Mouse (Mus musculus) left cerebral cortex, postnatal 14 days (tissue): ENCODE results near the gene Cd274. TPM values are rescaled to one million over a fixed set of nuclear protein-coding genes. Genes with fewer than 3 reads are reported as not detected.

ENCODE experiments used
- DNase-seq, 2 experiments: peaks; one replicate each; pipeline ENCODE4 v3.0.0; 2021 to 2022; ENCODE audit warnings: low spot score in 2 of 2, mixed read lengths in 1 of 2
- intact Hi-C: fragments of 180-260 bp; cut with DNase I; formaldehyde crosslinking; loops from one replicate; pipeline ENCODE4 v1.15.1; 2025
- total RNA-seq, 2 experiments: library from RNA; stranded (reverse); gene quantifications; 2 replicates each; pipeline ENCODE4 v1.2.3; 2021

Cd274 gene
- total RNA-seq, 2 experiments from 2014 or later = 0.59 to 0.79 TPM

DNA sequence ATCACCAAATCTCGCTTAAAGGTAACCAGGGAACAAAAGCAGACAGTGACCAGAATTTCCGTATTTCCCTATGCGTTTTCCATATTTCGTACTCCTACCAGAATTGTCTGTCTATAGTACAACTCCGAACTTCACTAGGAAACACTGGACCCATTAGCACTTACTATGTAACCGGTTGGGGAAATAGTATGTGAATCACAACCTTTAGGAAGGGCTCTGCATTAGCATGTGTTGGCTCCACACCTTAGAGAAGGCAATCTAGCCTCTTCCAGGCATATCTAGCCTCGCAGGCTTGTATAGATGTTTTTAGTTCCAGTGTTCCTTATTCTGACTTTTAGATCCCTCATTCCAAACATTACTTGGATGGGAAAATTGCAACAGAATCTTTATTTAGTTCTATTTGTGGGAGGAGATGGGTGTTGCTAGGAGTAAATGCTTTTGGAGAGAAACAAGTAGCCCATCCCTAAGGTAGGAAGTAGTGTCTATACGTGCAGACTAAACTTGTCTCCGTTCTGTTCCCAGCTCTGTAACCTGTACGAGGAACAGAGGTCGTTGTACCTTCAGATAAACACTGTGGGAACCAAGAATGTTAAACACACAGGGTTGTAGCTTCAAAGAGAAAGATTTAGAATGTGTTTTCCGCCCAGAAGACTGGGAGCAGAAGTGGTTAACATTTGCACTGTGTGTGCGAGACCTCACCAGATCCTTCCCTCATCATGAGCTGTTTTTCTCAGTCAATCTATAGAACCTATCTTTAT lies 4.9 kb upstream of the Cd274 start:
- DNase-seq = no peak
- intact Hi-C loops = no loop called here

DNA sequence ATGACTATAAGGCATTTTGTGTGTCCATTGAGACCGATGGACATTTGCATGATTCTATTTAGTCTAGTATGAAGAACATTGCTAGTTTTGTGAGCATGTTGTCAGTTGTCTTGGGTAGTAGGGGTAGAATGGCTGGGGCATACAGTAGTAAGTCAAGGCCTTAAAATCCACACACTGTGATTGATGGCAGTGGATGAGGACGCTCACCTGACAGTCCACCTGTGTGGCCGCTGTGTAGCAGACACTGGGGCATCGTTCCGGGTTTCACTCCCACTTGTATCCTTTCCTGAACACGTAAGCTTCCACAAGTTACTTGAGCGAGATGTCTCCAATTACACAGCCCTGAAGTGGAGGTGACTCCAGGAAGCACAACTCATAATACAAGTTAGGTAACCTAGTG lies 3.7 kb upstream of the Cd274 start:
- intact Hi-C loops = no loop called here
- DNase-seq = no peak

GRCm38 (mm10) chr19:29364076-29364475 lies 3.2 kb upstream of the Cd274 start:
- intact Hi-C loops = no loop called here
- DNase-seq = no peak

GRCm38 (mm10) chr19:29365105-29365504 lies 2.1 kb upstream of the Cd274 start:
- DNase-seq = peak in 1 of 2 experiments; percentile 36
- intact Hi-C loops = no loop called here

GRCm38 (mm10) chr19:29366226-29366968 lies 858 bp upstream of the Cd274 start:
- intact Hi-C loops = no loop called here

DNA sequence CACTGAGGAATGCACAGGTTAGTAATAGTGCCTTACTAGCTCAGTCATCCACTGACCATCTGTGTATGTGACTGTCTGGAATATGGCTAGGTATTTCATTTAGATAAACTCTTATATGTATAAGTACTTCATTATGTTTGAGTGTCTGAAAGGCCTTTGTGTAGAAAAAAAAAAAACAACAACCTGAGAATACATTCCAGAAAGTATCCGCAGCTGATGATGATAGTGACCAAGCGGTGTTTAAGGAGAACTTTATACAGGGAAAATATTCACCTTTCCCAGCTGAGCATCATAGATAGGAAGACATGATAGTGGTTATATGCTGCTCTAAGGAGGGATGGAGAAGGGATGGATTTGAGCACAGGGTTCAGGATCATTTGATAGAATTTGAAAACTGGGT lies 786 bp downstream of the Cd274 start:
- intact Hi-C loops = no loop called here
- DNase-seq = no peak

More at GRCm38 (mm10) chr19:29366226-29366968, 858 bp upstream of the Cd274 start:
- DNase-seq = no peak

DNA sequence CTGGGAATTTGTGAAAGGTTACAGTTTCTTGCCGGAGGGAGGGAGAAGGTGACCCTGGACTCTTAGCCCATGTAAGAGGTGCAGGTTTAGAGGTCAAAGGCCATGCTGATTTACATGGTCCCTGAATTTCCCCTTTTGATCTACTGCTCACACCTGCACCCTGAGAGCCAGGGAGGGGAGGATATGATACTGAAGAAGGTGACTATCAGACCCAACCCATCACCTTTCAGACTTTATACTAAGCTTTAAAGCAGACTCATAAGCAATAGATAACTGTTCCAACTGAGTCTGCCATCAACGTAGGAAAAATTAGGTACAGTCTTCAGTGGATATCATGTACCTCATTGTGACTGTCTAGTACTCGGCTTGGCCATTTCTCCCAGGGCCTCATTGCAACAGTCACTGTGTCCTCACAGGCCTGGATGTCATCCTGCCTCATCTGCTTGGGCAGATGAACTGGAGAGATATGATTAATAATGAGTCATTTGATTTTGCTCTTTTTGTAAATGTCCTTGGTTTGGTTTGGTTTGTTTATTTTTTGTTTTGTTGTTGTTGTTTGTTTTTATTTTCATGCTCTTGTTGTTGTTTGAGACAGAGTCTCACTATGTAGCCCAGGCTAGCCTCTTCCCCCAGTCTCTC lies 1.5 kb downstream of the Cd274 start:
- intact Hi-C loops = no loop called here

DNA sequence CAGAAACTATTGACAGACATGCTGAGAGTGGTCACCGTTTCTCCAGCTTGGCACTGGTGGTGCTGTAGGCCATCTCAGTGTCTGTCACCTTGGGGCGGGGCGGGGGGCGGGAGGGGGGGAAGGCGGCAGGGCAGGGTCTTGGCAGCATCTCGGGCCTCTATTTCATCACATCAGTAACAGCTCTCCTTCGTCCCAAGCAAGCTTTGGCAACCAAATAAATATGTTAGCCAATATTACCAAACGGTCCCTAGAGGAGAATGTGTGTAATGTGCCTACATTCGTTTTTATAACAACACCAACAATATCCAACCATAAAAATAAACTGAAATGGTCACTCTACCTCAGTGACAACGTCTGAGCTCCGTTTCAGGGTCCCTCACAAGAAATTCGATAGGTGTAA lies 2.9 kb downstream of the Cd274 start:
- intact Hi-C loops = no loop called here
- DNase-seq = no peak

More for the DNA sequence above, 1.5 kb downstream of the Cd274 start:
- no peak for DNase-seq

GRCm38 (mm10) chr19:29370545-29371283 lies 3.5 kb downstream of the Cd274 start:
- DNase-seq = no peak
- intact Hi-C loops = no loop called here

DNA sequence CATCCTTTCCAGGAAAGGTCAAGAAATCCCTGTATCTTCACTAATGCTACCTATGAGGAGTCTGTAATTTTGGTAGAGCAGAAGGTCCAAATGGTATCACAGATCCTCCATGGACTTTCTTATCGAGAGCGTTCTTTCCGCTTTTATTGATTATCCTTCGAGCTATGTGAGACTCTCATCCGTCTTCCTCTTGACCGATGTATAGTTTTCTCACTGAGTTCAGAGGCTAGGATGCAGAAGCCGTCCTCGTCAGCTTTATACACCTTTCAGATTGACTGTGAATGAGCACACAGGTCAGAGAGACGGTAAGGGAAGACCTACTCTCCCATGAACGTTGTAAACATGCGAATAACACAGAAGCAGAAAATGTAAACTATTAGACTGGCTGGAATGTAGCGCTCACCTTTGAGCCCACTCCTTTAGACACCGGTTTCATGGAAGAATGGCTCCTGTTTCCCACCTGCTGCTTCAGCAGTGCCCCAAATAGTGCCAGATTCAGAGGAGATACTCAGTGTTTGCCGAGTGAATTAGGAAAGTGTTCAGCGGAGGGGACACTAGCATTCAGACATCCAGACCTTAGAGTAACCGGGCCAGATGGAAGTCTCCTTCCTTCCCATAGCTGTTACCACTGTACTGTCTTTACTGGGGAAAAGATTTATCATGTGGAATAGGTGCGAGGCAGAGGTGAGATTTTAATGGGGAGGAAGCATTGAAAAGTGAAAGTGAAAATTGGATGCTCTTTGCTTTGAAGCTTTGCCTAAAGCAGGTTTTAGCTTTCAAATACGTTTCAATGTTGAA lies 4.2 kb downstream of the Cd274 start:
- no peak for DNase-seq
- intact Hi-C loops = loop anchor here (2.0 kb wide), 1 partner anchor 129 kb away; no protein-coding TSS in a partner anchor

DNA sequence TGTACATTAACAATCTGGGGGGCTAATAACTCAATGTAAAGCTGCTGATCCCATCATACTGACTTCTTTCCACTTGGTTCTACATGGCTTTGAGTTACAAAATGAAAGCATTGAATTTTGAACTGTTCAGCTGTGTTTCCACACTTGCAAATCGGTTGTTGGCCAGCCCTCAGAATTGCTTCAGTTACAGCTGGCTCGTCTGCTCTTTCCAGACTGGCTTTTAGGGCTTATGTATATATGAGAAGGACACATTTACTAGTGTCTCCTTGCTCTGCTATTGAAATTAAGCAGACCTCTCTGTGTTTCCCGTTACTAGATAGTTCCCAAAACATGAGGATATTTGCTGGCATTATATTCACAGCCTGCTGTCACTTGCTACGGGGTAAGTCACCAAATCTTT lies 4.9 kb downstream of the Cd274 start:
- peak; percentile 51 for DNase-seq
- intact Hi-C loops = loop anchor here (2.0 kb wide), 1 partner anchor 129 kb away; no protein-coding TSS in a partner anchor

- intact Hi-C loops = loop anchor here (2.0 kb wide), 1 partner anchor 128 kb away; no protein-coding TSS in a partner anchor
Measured at GRCm38 (mm10) chr19:29372621-29373020, 5.4 kb downstream of the Cd274 start.

GRCm38 (mm10) chr19:29373438-29373837 lies 6.2 kb downstream of the Cd274 start:
- no peak for DNase-seq
- intact Hi-C loops = loop anchor here (2.0 kb wide), 1 partner anchor 127 kb away; no protein-coding TSS in a partner anchor

More at GRCm38 (mm10) chr19:29372621-29373020, 5.4 kb downstream of the Cd274 start:
- DNase-seq = no peak

DNA sequence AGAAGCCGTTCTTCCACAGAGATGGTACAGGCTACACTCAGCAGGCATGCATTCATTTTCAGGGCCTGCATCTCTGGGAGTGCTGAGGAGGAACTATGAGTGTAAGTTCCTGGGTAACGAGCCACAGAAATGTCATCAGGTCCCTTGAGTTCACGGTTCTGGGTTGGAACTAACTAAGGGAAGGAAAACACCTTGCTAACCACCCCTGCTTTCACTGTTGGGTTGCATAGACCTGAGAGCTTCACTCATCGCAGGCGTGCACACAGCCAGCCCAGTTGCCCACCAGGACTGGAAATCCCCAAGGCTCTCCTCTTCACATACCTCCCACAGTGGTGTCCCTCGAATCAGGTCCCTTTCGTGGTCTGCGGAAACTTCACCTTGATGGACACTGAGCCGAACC lies 7.7 kb downstream of the Cd274 start:
- intact Hi-C loops = no loop called here
- no peak for DNase-seq

DNA sequence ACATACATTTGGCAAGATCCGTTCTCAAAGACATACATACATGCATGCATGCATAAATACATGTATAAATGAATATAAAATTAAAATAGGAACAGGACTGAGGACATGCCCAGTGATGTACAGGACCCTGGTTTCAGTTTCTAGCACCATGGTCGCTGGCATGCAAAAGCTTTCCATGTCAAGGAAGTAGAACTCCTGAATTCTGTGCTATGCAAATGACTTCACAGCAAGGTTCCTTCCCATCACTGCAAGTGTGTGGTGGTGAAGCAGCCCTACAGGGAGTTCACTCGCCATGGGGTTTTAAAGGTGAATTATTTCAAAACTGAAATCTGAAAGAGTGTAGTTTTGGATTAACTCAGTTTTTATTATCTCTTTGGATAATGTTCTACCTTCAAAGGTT lies 9.1 kb downstream of the Cd274 start:
- DNase-seq = no peak
- intact Hi-C loops = no loop called here

DNA sequence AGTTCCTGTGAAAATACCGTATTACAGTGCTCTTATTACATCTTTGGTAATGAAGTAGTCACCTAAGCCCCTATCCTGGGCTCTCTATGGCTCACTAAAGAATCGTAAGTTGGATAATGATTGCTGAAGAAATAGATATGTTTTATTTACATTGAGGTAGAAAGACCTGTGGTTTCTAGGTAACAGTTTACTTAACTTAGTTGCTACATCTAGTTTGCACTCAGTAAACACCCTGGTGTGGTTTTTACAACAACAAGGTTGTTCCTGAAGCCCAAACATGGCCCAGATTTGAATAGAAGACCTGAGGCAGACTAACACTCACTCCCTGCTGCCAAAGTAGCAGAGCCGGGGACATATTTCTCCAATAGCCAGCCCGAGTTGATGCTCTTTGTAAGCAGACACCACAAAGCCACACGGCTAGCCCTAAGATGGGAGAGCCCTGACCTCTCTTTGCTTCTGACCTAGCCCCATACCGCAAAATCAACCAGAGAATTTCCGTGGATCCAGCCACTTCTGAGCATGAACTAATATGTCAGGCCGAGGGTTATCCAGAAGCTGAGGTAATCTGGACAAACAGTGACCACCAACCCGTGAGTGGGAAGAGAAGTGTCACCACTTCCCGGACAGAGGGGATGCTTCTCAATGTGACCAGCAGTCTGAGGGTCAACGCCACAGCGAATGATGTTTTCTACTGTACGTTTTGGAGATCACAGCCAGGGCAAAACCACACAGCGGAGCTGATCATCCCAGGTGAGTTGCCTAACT lies 12.8 kb downstream of the Cd274 start:
- intact Hi-C loops = no loop called here
- DNase-seq = no peak

- DNase-seq = no peak
- intact Hi-C loops = no loop called here
Measured at GRCm38 (mm10) chr19:29383368-29383767, 16.1 kb downstream of the Cd274 start.

- intact Hi-C loops = no loop called here
- no peak for DNase-seq
Measured at GRCm38 (mm10) chr19:29384412-29384811, 17.2 kb downstream of the Cd274 start.
